Mouse (Mus musculus) left cerebral cortex, adult 8-10 months (tissue): ENCODE measurements around the gene Ercc4. TPM values are rescaled to one million over a fixed set of nuclear protein-coding genes. Genes with fewer than 3 reads are reported as not detected.
"Not testable (repeated sequence)": the region's sequence is repeated elsewhere in the genome, so short reads cannot be mapped to it uniquely, and the experiment has no call there.

Experiments used
- DNase-seq, 2 experiments: peaks; one replicate each; pipeline ENCODE4 v3.0.0; 2022; ENCODE audit warnings: low spot score in 2 of 2
- total RNA-seq, 4 experiments: library from RNA; stranded (reverse); gene quantifications; 2 replicates each; pipeline ENCODE4 v1.2.4; 2022

Ercc4 gene
- 10 to 100 TPM; 23.0 to 25.0 (median 23.7) TPM for total RNA-seq

DNA sequence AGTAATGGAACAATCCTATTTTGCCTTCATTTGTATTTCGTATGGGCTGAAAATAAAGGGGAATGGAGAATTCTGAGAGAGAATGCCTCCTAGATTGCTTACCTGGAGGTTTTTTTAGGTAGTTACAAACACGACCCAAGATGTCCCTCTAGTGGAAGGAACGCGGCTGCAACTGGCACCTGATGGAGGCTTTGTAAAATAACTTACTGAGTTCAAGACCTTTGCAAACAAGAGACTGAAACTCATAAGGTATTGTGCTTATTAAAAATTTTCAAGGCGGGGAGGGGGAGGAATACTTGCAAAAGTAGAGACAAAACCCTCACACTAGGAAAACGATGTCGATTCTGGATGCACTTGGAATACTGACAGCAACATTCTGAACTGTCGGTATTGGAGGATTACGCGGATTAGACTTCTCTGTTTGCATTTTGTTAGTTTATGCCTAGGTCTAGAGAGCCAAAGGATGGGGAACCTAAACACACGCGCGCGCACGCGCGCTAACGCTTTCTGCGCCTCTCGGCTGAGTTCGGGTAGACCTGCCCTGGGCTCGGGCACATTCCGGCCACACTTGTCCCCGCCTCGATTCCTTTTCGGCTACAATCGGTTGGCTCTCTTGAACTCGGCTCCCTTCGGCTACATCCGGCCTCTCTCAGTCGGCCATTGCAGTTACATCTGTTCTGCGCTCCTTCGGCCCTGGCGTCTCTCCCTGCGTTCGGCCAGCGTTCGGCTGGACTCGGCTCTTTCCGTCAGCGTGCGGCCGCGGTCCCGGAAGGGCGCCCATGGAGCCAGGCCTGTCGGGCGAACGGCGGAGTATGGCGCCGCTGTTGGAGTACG lies at the start of gene Ercc4:
TSS of gene Ercc4 (plus strand) at position 529 of the 834 bp plus-strand sequence.
- DNase-seq: peak; percentile 93 to 95

DNA sequence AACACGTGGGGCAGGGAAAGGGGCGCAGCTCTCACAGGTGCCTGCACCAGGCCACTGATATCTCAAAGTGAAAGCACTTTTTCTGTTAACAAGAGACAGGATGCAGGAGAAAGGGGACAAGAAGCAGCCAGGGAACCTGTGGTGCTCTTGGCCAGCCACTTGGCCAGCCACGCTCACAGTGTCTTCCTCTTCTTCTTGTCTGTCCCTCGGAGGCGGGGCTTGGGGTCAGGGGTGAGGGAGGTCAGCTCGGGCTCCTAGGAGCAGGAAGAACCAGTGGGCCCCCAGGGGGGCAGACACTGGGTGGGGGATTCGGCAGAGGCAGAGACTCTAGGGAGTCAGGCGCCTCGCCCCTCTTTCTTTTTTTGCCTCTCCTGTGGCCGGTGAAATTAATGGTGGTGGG lies 48.4 kb upstream of the Ercc4 start:
- DNase-seq: no peak

DNA sequence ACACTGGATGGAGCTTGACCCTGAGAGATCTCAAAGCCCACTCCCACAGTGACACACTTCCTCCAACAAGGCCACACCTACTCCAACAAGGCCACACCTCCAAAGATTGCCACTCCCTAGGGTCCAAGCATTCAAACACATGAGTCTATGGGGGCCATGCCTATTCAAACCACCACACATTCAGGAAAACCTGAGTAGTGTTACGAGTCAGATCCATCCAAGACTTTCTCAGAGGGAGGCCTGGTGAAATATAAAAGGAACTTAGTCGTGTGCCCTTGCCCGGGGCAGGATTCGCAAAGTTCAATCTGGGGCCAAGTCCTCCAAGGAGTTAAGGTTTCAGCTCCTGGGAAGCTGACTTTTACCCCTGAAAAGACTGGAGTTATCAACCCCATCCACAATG lies 35.3 kb upstream of the Ercc4 start:
- no peak for DNase-seq

DNA sequence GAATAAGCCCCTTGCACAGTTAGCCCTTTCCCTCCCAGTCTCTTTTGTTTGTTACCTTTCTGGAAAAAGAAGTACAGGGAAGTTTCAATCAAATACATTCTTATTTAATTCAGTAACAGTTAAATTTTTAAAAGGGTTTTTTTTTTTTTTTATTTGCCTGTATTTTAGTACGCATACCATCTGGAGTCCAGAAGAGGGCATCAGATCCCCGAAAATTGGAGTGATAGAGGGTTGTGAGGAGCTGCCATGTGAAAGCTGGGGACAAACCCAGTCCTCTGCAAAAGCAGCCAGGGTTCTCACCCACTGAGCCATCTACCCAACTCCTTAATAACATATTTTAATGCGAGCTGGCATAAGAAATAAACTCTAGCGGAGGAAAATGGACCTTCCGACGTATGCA lies 29.3 kb upstream of the Ercc4 start:
- DNase-seq: no peak

DNA sequence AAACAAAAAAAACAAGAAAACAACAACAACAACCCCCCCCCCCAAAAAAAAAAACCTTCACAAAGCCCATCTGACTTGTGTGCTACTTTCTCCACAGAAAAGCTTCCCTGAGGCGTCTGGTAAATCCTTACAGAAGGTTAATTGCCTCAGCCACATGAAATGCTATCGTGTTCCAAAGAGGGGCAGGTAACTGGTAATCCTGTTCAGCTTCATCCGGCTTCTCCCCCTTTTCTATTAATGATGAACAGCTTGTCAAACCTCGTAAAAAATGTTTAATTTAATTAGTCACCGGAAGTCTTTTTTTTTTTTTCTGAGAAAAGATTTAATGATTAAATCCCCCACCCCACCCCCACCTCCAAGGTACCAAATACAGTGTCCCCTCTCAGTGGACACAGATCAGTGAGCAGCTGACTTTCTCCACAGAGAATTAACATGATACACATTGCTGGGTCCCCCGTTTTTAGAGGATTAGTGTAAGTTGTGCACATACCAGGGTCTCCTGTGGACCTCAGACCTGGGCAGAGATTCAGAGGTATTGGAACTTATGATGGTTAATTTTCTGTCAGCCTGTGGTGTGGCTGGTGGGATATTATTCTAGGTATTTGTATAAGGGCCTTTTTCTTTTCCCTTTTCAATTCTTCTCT lies 26.2 kb upstream of the Ercc4 start:
- DNase-seq: no peak

DNA sequence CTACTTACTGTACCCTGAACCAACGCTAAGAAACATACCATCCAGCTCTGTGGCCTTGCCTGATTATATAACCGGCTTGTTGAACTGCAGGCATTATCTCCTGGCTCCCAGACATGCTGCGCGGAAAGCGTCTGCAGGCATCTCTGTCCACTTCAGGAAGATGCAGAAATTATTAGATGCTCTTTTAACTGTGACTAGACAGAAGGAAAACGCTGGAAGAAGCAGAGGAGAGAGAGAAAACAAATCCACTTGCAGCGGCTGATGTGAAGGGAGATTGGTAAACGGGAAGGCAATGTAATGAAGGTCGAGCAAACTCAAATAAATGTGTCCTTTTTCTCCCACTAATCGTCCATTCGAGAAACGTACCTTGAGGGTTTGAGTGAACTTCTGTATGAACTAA lies 1.1 kb upstream of the Ercc4 start:
- DNase-seq: no peak

DNA sequence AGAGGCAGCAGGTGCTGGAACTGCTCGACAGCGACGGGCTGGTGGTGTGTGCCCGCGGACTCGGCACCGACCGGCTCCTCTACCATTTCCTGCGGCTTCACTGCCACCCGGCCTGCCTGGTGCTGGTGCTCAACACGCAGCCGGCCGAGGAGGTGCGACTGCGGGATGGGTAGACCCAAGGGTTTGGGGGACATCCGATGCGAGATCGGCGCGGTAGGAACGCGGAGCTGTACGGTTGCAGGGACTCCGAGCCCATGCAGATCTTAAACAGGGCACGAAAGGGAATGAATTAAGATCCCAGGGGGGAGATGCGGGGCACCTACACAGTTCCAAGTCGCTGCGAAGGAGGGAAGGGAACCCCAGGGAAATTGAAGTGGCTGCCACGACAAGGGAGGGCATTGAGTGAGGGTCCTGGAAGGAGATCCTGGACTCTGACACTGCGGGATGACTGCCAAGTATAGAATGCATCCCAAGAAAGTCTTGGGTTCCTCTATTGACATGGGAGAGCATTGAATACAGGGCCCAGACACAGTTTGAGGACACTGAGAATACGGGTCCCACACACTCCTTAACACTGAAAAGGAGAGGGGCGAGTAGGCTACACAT lies 609 bp downstream of the Ercc4 start:
- no peak for DNase-seq

DNA sequence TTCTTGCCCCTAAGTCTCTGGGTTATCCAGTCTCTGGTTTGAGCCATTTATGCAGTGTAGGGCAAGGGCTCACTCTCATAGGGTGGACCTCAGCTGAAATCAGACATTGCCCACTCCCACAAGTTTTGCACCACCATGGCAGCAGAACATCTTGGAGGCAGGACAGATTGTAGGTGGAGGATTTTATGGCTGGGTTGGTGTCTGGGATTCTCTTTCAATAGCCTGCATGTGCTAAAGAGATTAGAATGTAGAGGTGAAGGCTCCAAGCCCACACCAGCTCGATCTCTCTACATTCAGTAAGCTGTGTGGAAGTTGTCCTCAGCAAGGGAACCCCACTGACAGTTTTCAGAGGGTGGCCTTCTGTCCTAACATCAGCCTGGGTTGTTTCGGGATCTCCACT lies 5.3 kb downstream of the Ercc4 start:
- DNase-seq: no peak

DNA sequence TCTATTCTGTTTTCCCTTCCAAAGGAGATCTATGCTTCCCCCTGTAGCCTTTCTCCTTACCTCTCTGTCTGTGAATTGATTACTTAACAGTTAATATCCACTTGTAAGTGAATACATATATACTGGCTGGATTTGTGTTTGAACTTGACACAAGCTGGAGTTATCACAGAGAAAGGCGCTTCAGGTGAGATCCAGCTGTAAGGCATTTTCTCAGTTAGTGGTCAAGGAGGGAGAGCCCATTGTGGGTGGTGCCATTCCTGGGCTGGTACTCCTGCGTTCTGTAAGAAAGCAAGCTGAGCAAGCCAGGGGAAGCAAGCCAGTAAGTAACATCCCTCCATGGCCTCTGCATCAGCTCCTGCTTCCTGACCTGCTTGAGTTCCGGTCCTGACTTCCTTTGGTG lies 6.0 kb downstream of the Ercc4 start:
- not testable (repeated sequence) for DNase-seq

DNA sequence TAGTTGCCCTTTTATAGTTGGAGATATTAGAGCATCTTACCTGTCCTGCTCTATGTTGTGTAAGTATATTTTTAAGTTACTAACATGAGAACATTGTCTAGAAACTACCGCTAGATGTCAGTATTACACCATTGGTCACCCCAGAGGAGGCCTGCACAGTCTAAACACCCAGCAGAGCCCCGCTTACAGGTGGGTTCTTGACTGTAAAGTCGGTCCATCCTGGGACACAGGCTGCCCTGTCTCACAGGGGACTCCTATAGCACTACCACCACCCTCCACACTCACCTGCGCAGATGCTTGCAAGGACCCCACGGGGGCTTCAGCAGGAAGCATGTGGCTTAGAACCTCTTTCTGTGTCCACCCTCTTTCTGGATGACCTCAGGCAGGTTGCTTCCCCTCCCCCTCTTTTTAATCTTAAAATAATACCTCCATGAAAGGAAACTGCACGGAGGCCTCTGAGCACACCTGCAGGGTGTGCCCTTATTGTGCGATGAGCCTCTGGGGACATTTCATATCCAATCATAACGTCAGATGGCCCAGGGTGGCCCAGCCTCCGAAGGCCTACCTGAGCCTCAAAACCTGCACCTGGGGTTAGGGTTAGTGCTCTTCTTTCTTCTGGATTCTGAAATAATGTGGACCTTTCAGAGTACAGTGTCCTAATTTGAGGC lies 7.9 kb downstream of the Ercc4 start:
- no peak for DNase-seq

DNA sequence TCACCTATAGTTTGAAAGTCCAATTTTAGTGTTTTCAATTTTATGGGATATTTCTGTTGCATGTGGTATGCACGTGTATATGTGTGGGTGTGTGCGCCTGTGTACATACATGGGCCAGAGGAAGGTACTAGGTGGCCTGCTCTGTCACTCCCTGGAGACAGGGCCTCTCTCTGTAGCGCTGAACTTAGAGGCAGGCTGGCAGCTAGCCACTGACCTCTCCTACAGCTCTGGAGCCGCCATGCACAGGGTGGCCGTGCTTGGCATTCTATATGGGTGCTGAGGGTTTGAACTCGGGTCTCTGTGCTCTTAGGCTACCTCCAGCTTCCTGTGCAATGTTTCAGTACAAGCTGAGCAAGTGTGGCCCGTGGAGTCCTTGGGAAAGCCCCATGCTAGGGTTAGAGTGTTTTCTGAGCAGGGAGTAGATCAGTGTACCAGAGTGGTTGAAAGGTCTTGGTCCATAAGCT lies 8.5 kb downstream of the Ercc4 start:
- no peak for DNase-seq

DNA sequence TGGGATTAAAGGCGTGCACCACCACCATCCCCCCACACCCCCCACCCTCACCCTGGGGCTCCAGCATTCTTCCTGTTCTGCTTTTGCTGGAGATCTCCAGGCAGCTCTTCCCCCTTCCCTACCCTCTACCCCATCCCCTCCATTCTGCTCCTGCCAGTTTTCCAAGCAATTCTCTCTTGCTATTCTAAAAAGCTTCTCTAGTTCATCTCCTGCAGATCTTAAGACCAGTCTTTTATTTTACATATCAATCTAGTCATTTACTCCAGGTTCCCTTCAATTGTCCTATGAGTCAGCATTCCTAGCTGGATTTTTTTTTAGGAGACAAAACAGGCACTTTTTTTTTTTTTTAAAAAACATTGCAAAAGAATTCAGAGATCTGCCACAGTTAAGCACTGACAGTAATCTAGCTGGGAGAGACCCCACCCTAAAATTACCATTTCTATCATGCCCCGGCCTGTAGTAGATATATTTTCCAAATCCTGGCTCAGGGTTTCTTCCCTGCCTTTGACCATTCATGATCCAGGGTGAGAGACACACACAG lies 9.3 kb downstream of the Ercc4 start:
- DNase-seq: no peak

DNA sequence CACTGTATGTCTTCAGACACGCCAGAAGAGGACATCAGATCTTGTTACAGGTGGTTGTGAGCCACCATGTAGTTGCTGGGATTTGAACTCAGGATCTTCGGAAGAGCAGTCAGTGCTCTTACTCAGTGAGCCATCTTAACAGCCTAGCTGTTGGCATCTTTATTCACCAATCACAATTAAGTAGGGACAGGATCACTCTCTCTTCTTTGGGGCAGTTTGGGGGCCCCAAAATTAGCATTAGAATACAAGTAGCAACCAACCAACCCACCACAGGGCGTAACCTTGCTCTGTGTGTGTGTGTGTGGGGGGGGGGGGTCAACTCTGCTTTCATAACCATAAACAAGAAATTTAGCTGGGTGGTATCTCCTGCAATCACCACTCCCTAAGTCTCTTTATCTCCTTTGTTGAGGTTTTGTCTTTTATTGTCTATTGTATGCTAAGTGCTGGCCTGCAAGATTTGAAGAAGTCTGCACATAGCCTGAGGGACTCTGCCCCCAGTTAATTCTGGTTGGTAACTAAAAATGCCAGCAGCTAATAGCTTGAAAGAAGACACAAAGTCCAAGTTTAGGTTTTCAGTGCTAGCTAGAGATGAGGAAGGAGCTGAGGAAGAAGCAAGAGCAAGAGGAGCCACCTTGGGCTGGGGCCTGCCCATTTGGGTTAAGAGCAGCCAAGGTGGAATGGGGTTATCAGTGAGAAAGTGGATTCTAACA lies 10.3 kb downstream of the Ercc4 start:
- DNase-seq: no peak

DNA sequence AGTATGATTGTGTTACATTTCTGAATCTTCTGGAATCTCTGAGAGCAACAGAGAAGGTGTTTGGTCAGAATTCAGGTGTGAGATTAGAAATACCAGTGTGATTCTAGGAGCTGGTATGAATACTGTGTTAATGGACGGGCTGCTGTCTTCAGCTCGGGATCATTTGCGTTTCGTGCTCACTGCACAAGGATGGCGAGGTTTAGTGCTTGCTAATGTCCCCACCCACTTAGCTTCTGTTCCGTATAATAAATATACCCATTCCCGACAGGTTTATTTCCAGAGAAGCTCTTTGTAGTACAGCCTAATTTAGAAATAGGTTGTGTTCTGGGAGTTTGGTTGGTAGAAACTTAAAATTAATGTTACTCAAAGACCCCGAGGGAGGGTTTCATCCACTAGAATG lies 15.9 kb downstream of the Ercc4 start:
- DNase-seq: no peak

DNA sequence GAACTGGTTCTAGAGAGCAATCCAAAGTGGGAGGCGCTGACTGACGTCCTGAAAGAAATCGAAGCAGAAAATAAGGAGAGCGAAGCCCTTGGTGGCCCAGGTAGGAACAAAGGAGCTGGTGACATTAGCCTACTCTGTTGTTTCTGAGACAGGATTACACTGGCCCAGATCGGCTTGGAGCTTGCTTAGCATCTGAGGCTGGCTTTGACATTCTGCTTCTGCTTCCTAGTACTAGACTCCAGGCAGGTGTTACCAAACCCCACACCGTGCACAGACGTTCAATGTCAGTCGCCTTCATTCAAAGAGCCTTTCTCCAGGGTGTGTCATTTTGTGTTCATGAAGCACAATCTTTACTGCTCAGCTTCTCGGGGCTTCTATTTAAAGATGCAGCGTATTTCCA lies 18.1 kb downstream of the Ercc4 start:
- no peak for DNase-seq

DNA sequence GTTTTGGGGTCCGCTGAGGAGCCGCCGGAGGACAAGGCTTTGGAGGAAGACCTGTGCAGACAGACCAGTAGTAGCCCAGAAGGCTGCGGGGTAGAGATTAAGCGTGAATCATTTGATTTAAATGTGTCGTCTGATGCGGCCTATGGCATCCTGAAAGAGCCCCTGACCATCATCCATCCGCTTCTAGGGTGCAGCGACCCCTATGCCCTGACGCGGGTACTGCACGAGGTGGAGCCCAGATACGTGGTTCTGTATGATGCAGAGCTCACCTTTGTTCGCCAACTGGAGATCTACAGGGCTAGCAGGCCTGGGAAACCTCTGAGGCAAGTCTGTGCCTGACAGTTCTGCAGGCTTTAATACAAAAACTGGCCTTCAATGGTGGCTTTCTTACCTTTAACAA lies 20.9 kb downstream of the Ercc4 start:
- DNase-seq: no peak

DNA sequence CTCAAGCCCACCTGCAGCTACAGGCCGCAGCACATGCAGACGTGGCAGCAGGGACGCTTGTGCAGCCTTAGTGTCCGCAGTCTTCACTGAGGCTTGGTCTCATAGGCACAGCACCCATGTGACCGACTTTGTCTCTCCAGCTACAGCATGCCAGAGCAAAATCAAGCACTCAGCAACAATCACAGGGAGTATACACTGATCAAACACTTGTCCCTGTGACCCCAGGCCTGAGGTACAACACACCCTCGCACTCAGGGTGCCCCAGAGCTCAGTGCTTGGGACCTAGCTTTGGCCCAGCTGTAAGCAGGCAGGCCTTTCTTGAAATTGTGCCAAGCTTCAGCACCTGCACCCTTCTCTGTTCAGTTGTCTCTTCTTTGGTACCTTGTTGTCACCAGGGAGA lies 31.7 kb downstream of the Ercc4 start:
- no peak for DNase-seq

DNA sequence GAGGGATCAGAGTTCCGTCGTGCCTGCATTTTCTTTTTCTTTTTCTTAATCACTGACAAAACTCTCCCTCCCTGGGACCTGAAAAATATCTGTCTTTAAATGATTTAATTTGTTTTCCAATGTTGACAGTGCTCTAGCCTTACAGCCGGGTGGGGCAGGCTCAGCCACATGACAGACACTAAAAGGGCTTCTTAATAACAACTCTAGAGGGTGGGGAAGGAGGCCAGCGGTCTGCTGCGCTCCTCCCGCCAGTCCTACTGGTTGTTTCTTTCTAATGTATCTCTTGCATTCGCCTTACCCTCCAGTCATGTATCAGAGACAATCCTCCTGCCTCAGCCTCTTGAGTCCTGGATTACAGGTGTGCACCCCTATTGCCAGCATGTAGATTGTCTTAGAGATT lies 34.4 kb downstream of the Ercc4 start:
- no peak for DNase-seq

DNA sequence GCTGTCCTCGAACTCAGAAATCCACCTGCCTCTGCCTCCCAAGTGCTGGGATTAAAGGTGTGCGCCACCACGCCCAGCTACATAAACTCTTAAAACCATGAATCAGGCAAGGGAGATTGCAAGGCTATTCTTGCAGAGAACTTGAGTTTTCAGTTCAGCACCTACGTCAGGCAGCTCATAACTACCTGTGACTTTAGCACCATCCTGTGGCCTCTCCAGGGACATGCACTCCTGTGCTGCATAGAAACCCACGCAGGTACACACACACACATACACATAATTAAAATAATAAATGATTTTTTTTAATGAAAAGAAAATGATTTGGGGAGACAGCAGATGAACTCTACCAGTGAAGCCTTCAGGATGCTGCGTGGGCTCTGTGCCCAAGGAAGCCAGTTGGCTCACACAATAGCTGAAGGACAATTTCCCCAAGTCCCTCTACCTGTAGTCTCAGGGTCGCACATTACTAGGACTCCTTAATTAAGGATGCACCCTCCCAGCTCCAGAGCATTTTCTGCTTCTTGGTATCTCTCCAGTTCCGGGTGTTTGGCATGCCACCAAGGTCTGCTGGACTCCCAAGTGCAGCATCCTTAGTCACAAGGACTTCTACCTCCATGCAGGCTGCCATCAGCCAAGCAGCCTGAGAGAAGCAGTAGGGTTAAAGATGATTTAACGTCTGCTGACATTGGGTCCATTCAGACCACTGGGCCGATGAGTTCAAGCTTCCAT lies 35.4 kb downstream of the Ercc4 start:
- no peak for DNase-seq

DNA sequence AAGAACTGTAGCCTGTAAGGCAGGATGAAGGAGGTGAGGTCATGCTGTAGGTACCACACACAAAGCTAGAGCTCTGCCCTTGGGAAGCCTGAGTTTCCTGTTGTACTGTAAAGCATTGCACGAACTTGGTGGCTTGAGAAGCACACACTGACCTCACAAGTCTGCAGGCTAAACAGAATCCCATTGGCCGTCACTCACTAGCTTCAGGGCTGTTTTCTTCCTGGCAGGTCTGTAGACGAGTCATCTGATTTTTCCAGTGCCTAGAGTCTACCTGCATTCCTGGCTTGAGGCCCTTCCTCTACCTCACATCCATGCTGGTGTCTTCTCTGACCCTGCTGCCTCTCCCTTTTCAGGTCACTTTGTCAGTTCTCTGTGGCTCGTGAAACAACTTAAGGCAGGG lies 36.7 kb downstream of the Ercc4 start:
- DNase-seq: no peak
